Mouse (Mus musculus) intestine, embryonic 16.5 days (tissue): Measurements from ENCODE around the gene Il22ra1. TPM values are rescaled to one million over a fixed set of nuclear protein-coding genes. Genes with fewer than 3 reads are reported as not detected.

Source experiments
- ATAC-seq: fragments of 200-750 bp; cut with Nextera tagmentation; 2 replicates; pipeline ENCODE4 v1.8.0; 2017; ENCODE audit warnings: moderate TSS enrichment, moderate library complexity
- H3K27ac ChIP-seq: fragments of 300-500 bp; sonication (generic); 2 replicates; pipeline ENCODE4 v1.5.1; 2014; ENCODE audit warnings: mild to moderate bottlenecking, low read length
- H3K27me3 ChIP-seq: fragments of 300-500 bp; sonication (generic); replicated peaks from 2 replicates; pipeline ENCODE4 v1.6.1; 2014; ENCODE audit warnings: low read length, control low read depth, mixed read lengths; ENCODE audit not compliant: control insufficient read depth, insufficient read depth
- H3K36me3 ChIP-seq: fragments of 300-500 bp; sonication (generic); 2 replicates; pipeline ENCODE4 v1.6.1; 2014; ENCODE audit warnings: low read length, control low read depth; ENCODE audit not compliant: control insufficient read depth, insufficient read depth
- H3K4me1 ChIP-seq: fragments of 300-500 bp; sonication (generic); 2 replicates; pipeline ENCODE4 v1.6.1; 2014; ENCODE audit warnings: low read length, control low read depth, mixed read lengths; ENCODE audit not compliant: control insufficient read depth, insufficient read depth
- H3K4me2 ChIP-seq: fragments of 300-500 bp; sonication (generic); 2 replicates; pipeline ENCODE4 v1.6.1; 2014; ENCODE audit warnings: low read depth, low read length, control low read depth
- H3K4me3 ChIP-seq: fragments of 300-500 bp; sonication (generic); 2 replicates; pipeline ENCODE4 v1.5.1; 2014; ENCODE audit warnings: mild to moderate bottlenecking, low read length
- H3K9ac ChIP-seq: fragments of 300-500 bp; sonication (generic); 2 replicates; pipeline ENCODE4 v1.6.1; 2014; ENCODE audit warnings: low read depth, low read length
- H3K9me3 ChIP-seq: fragments of 300-500 bp; sonication (generic); 2 replicates; pipeline ENCODE4 v1.6.1; 2016; ENCODE audit warnings: low read length, control low read depth; ENCODE audit not compliant: control insufficient read depth
- WGBS: fragments of 180-500 bp; shearing (Covaris S2); extraction: QIAGEN DNeasy Blood & Tissue Kit; methylation state at CpG from one replicate; pipeline ENCODE4 v1.1.7; 2014; 5-methylcytosine and 5-hydroxymethylcytosine counted together
- polyA plus RNA-seq: library from polyadenylated mRNA; unstranded; fragments of >200 nt; fragmentation: Nextera tagmentation; extraction: Ambion mirVana; gene quantifications from 2 replicates; pipeline ENCODE4 v1.2.1, GENCODE M21; 2015

Gene Il22ra1
- 6.6 and 7.9 TPM in 2 replicates for polyA plus RNA-seq

- ATAC-seq = peak; percentile 91
- Histone ChIP-seq H3K27ac (peak within 1 kb of the TSS; percentile 75), H3K4me3 (peak within 1 kb of the TSS; percentile 55)
Observed at GRCm38 (mm10) chr4:135727817-135728216, at the start of gene Il22ra1. Il22ra1 (plus strand) TSS chr4:135728172.

GRCm38 (mm10) chr4:135679316-135679715, 48.7 kb upstream of the Il22ra1 start:
- Histone ChIP-seq H3K36me3 (no peaks in the 10 kb centered on the region), H3K4me3 (no peak overlapping the region), H3K4me2 (no peak overlapping the region), H3K9ac (no peak overlapping the region), H3K9me3 (no peaks in the 10 kb centered on the region), H3K27ac (no peak overlapping the region), H3K4me1 (no peaks in the 10 kb centered on the region), H3K27me3 (no peaks in the 10 kb centered on the region; the same call in 1 of the 2 replicates)
- 73% methylated on average over 4 of the region's 4 CpGs for WGBS
- no peak for ATAC-seq

More at GRCm38 (mm10) chr4:135727817-135728216, at the start of gene Il22ra1:
- 24% methylated on average over 14 of the region's 14 CpGs for WGBS
- Histone ChIP-seq H3K36me3 (0 out of 2 replicates have a peak, but pooled peaks cover under 1% of the 10 kb centered on the region), H3K4me1 (peaks cover 4% of the 10 kb centered on the region; the same call in 1 of the 2 replicates), H3K27me3 (no peaks in the 10 kb centered on the region), H3K9ac (peak within 1 kb of the TSS; percentile 64), H3K4me2 (peak within 1 kb of the TSS; percentile 64), H3K9me3 (no peaks in the 10 kb centered on the region)

- no peaks in the 10 kb centered on the region for H3K9me3 ChIP-seq
- H3K9ac ChIP-seq = no peak overlapping the region
- H3K4me2 ChIP-seq = no peak overlapping the region
- peaks cover 3% of the 10 kb centered on the region; the same call in 1 of the 2 replicates for H3K4me1 ChIP-seq
- no peak overlapping the region for H3K27ac ChIP-seq
- 76% methylated on average over 5 of the region's 5 CpGs for WGBS
- no peaks in the 10 kb centered on the region for H3K36me3 ChIP-seq
- no peak overlapping the region for H3K4me3 ChIP-seq
- H3K27me3 ChIP-seq = no peaks in the 10 kb centered on the region; the same call in 1 of the 2 replicates
- no peak for ATAC-seq
Observed at GRCm38 (mm10) chr4:135681789-135682188, 46.2 kb upstream of the Il22ra1 start.

GRCm38 (mm10) chr4:135683553-135683952, 44.4 kb upstream of the Il22ra1 start:
- Histone ChIP-seq H3K4me1 (peaks cover 3% of the 10 kb centered on the region; the same call in 1 of the 2 replicates), H3K27ac (no peak overlapping the region), H3K9me3 (no peaks in the 10 kb centered on the region), H3K9ac (no peak overlapping the region), H3K4me2 (no peak overlapping the region), H3K27me3 (peaks cover 2% of the 10 kb centered on the region; the same call in 1 of the 2 replicates), H3K36me3 (no peaks in the 10 kb centered on the region), H3K4me3 (no peak overlapping the region)
- ATAC-seq = no peak
- WGBS = 18% methylated on average over 4 of the region's 4 CpGs

DNA sequence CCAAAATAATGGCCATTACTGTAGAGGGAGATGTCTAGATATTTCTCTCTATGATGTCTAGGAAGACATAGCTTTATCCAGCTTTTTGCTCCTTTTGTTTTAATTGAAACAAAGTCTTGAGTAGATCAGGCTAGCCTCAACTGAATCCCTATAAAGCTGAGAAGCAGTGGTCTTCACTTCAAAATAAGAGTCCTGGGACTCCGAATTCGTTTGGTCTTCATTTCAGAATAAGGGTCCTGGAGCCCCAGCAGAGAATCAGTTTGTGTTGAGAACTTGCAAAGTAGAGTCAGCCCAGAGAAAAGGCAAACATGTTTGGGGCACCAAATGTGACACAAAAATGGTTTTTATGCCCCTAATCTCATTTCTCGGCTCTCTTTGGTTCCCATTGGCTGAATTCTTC, 43.2 kb upstream of the Il22ra1 start:
- no peak overlapping the region for H3K27ac ChIP-seq
- H3K4me1 ChIP-seq = peaks cover 3% of the 10 kb centered on the region; the same call in 1 of the 2 replicates
- WGBS = 33% methylated on average over 3 of the region's 3 CpGs
- peaks cover 3% of the 10 kb centered on the region; the same call in 1 of the 2 replicates for H3K27me3 ChIP-seq
- H3K4me2 ChIP-seq = no peak overlapping the region
- H3K36me3 ChIP-seq = no peaks in the 10 kb centered on the region
- no peak for ATAC-seq
- H3K4me3 ChIP-seq = no peak overlapping the region
- H3K9me3 ChIP-seq = no peaks in the 10 kb centered on the region
- H3K9ac ChIP-seq = no peak overlapping the region

DNA sequence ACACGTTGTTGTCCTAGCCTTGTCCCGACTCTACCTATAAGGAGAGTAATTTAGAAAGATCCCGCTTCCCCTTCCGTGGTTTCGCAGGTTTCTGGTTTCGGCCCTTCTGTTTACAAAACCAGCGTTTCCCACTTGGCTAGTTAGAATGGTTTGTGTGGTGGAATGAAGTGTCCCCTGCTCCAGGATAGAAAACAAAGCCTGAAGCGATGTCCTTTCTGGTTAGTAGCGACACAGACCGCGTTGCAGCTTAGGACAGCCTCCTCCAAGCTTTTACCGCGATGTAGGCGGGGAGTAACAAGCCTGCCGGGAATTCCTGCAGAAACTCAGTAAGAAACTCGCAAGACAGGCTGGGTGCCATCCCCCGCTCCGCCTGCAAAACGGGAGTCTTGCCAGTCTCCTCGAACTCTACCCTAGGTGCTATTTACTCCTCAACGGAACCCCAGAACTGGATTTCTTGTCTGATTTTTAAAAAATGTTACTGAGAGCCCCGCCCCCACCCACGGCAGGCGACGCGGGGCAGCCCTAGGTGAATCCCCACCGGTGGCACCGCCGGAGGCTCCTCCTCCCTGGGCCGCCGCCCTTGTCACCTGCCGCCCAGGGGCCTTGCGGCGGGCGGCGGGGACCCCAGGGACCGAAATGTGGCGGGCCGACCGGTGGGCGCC, 41.9 kb upstream of the Il22ra1 start, which contains the start of gene Ifnlr1:
TSS of gene Ifnlr1 (plus strand) at position 382 of the 662 bp plus-strand sequence.
- Histone ChIP-seq H3K9me3 (no peaks in the 10 kb centered on the region), H3K9ac (peak within 1 kb of the TSS; percentile 79), H3K4me3 (peak within 1 kb of the TSS; percentile 55), H3K27me3 (peaks cover 3% of the 10 kb centered on the region; the same call in 1 of the 2 replicates), H3K27ac (peak within 1 kb of the TSS; percentile 85), H3K36me3 (no peaks in the 10 kb centered on the region), H3K4me1 (peaks cover 3% of the 10 kb centered on the region; the same call in 1 of the 2 replicates), H3K4me2 (peak within 1 kb of the TSS; percentile 67)
- peak; percentile 84 for ATAC-seq
- WGBS = under 1% methylated on average over 41 of the region's 41 CpGs

DNA sequence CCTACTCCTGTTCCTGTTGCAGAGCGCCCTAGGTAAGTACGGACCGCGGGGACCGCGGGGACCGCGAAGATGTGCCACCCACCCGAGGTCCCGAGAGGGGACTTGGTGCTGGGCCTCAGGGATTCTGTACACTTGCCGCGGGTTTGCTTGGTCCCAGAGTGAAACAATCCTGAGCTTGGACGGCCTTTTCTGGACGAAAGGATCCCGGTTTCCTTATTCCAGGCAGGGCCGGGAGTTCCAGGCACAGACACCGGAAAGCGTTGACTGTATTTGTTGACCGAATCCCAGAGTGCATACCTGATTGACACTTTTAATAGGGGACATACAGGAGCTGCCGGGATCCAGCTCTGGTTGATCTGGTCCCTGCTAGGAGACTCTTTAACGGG, 41.4 kb upstream of the Il22ra1 start:
- Histone ChIP-seq H3K9ac (peak overlapping the region; percentile 79), H3K4me3 (peak overlapping the region; percentile 55), H3K36me3 (no peaks in the 10 kb centered on the region), H3K27me3 (peaks cover 3% of the 10 kb centered on the region; the same call in 1 of the 2 replicates), H3K9me3 (no peaks in the 10 kb centered on the region), H3K4me1 (peaks cover 3% of the 10 kb centered on the region; the same call in 1 of the 2 replicates), H3K27ac (peak overlapping the region; percentile 85), H3K4me2 (peak overlapping the region; percentile 67)
- 1% methylated on average over 21 of the region's 21 CpGs for WGBS
- ATAC-seq = peak; percentile 43

GRCm38 (mm10) chr4:135689797-135690196, 38.2 kb upstream of the Il22ra1 start:
- Histone ChIP-seq H3K4me1 (peaks cover 3% of the 10 kb centered on the region; the same call in 1 of the 2 replicates), H3K9me3 (no peaks in the 10 kb centered on the region), H3K27me3 (peaks cover 3% of the 10 kb centered on the region; the same call in 1 of the 2 replicates), H3K36me3 (no peaks in the 10 kb centered on the region), H3K4me3 (no peak overlapping the region), H3K9ac (no peak overlapping the region), H3K27ac (no peak overlapping the region), H3K4me2 (no peak overlapping the region)
- ATAC-seq = no peak
- WGBS = 89% methylated on average over 7 of the region's 7 CpGs

DNA sequence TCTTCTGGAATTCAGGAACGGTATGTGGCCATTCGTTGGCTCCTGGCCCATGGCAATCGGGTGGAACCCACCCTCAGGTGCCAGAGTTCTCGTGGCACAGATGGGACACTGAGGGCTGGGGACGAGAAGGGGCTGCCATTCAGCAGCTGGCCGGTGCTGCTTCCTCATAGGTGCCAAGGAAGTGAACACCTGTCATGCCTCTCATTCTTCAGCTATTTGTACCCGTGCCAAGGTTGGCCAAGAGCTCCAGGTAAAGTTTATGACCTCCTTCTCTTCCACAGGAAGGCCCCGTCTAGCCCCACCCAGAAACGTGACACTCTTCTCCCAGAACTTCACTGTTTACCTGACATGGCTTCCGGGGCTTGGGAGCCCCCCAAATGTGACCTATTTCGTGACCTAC, 37.7 kb upstream of the Il22ra1 start:
- peaks cover 3% of the 10 kb centered on the region; the same call in 1 of the 2 replicates for H3K4me1 ChIP-seq
- no peak for ATAC-seq

More for the DNA sequence above, 37.7 kb upstream of the Il22ra1 start:
- Histone ChIP-seq H3K36me3 (no peaks in the 10 kb centered on the region), H3K4me2 (no peak overlapping the region), H3K9ac (no peak overlapping the region), H3K27me3 (peaks cover 3% of the 10 kb centered on the region; the same call in 1 of the 2 replicates), H3K9me3 (no peaks in the 10 kb centered on the region), H3K27ac (no peak overlapping the region), H3K4me3 (no peak overlapping the region)
- WGBS = 74% methylated on average over 11 of the region's 11 CpGs
